ENCODE assay signal across 37 mouse cellular contexts in genomic region chr8:13063112-13063511, GRCm38 (mm10). TPM values are rescaled to one million over a fixed set of nuclear protein-coding genes. Genes with fewer than 3 reads are reported as not detected.
DNase-seq lines count a peak whose midpoint lies in the region; ATAC-seq lines count a peak whose summit lies in the region.
"Had no signal": no experiment of that assay in that cellular context is flagged by ENCODE, and none has a peak within 500 bp of the region (broad histone marks: within the 10 kb centered on the region; RNA-seq: fewer than 3 reads in every experiment).

No protein-coding gene starts in this region.

- WGBS in intestine, embryonic 14.5 days, result 67% methylated on average over 16 of the region's 16 CpGs
- 58% methylated on average over 16 of the region's 16 CpGs for WGBS in intestine, embryonic 16.5 days
- 61% methylated on average over 16 of the region's 16 CpGs for WGBS in stomach, embryonic 16.5 days

- no peak overlapping the region for H3K4me2 ChIP-seq in intestine, embryonic 14.5 days (ENCODE audit: low read length)
- no peak overlapping the region for H3K4me2 ChIP-seq in intestine, embryonic 16.5 days (ENCODE audit: low read depth, low read length)
- H3K4me2 ChIP-seq in stomach, embryonic 16.5 days (ENCODE audit: low read depth, low read length), result no peak overlapping the region
- H3K4me2 ChIP-seq: embryonic facial prominence, embryonic 15.5 days; forebrain, embryonic 13.5 days; heart, embryonic 15.5 days; hindbrain, embryonic 12.5 days; liver, embryonic 12.5 days; lung, embryonic 15.5 days; midbrain, embryonic 12.5 days; neural tube, embryonic 12.5 days had no signal

- ATAC-seq in intestine, embryonic 14.5 days (replicated peaks; ENCODE audit: low FRiP score, low TSS enrichment, low read depth), result 0 out of 2 replicates have a peak, but pooled peaks have one; percentile 32
- ATAC-seq in intestine, embryonic 16.5 days, result no peak
- peak; percentile 54; the same call in 1 of the 2 replicates for ATAC-seq in stomach, embryonic 16.5 days (ENCODE audit: insufficient read depth, low FRiP score)
- ATAC-seq: forebrain, embryonic 13.5 days; hindbrain, postnatal 0 days; liver, embryonic 12.5 days had no signal

- H3K4me1 ChIP-seq in intestine, embryonic 14.5 days (replicated peaks; ENCODE audit: control insufficient read depth, insufficient read depth, low read length), result no peaks in the 10 kb centered on the region
- peaks cover 3% of the 10 kb centered on the region; the same call in 1 of the 2 replicates for H3K4me1 ChIP-seq in intestine, embryonic 16.5 days (ENCODE audit: control insufficient read depth, insufficient read depth, low read length)
- no peaks in the 10 kb centered on the region for H3K4me1 ChIP-seq in stomach, embryonic 16.5 days (ENCODE audit: control insufficient read depth, insufficient read depth, low read length)
- H3K4me1 ChIP-seq: embryonic facial prominence, embryonic 15.5 days; forebrain, embryonic 13.5 days; heart, embryonic 10.5 days; heart, embryonic 15.5 days; hindbrain, embryonic 12.5 days; lung, embryonic 15.5 days; midbrain, embryonic 12.5 days; neural tube, embryonic 12.5 days had no signal

- no peak overlapping the region for H3K4me3 ChIP-seq in intestine, embryonic 14.5 days (ENCODE audit: low read depth, low read length)
- H3K4me3 ChIP-seq in intestine, embryonic 16.5 days (ENCODE audit: low read length), result no peak overlapping the region
- H3K4me3 ChIP-seq in stomach, embryonic 16.5 days (replicated peaks; ENCODE audit: low read length), result no peak overlapping the region
- H3K4me3 ChIP-seq: embryonic facial prominence, embryonic 15.5 days; forebrain, embryonic 13.5 days; heart, embryonic 10.5 days; heart, embryonic 15.5 days; hindbrain, embryonic 12.5 days; liver, embryonic 12.5 days; lung, embryonic 15.5 days; megakaryocyte, embryonic 14.5 days; midbrain, embryonic 12.5 days; myocyte; neural tube, embryonic 12.5 days had no signal

- no peak overlapping the region for H3K9ac ChIP-seq in intestine, embryonic 14.5 days (ENCODE audit: low read length)
- H3K9ac ChIP-seq in intestine, embryonic 16.5 days (ENCODE audit: low read depth, low read length), result no peak overlapping the region
- no peak overlapping the region for H3K9ac ChIP-seq in stomach, embryonic 16.5 days (ENCODE audit: low read length)
- H3K9ac ChIP-seq: embryonic facial prominence, embryonic 15.5 days; forebrain, embryonic 13.5 days; heart, embryonic 15.5 days; hindbrain, embryonic 12.5 days; liver, embryonic 12.5 days; lung, embryonic 15.5 days; midbrain, embryonic 12.5 days; neural tube, embryonic 12.5 days had no signal

- no peaks in the 10 kb centered on the region for H3K9me3 ChIP-seq in intestine, embryonic 14.5 days (ENCODE audit: control insufficient read depth, low read length)
- no peaks in the 10 kb centered on the region for H3K9me3 ChIP-seq in intestine, embryonic 16.5 days (ENCODE audit: control insufficient read depth, low read length)
- no peaks in the 10 kb centered on the region for H3K9me3 ChIP-seq in stomach, embryonic 16.5 days (replicated peaks; ENCODE audit: control insufficient read depth, low read length)
- H3K9me3 ChIP-seq: embryonic facial prominence, embryonic 15.5 days; forebrain, embryonic 13.5 days; heart, embryonic 10.5 days; heart, embryonic 15.5 days; hindbrain, embryonic 12.5 days; liver, embryonic 12.5 days; lung, embryonic 15.5 days; midbrain, embryonic 12.5 days; neural tube, embryonic 12.5 days had no signal

- H3K36me3 ChIP-seq in intestine, embryonic 14.5 days (ENCODE audit: control insufficient read depth, insufficient read depth, low read length), result no peaks in the 10 kb centered on the region
- no peaks in the 10 kb centered on the region for H3K36me3 ChIP-seq in intestine, embryonic 16.5 days (ENCODE audit: control insufficient read depth, insufficient read depth, low read length)
- H3K36me3 ChIP-seq in stomach, embryonic 16.5 days (ENCODE audit: control insufficient read depth, insufficient read depth, low read length), result no peaks in the 10 kb centered on the region
- H3K36me3 ChIP-seq: embryonic facial prominence, embryonic 15.5 days; heart, embryonic 10.5 days; heart, embryonic 15.5 days; hindbrain, embryonic 12.5 days; liver, embryonic 12.5 days; lung, embryonic 15.5 days; midbrain, embryonic 12.5 days; neural tube, embryonic 12.5 days had no signal

- H3K27me3 ChIP-seq in intestine, embryonic 14.5 days (replicated peaks; ENCODE audit: control insufficient read depth, insufficient read depth, low read length), result no peaks in the 10 kb centered on the region
- H3K27me3 ChIP-seq in intestine, embryonic 16.5 days (replicated peaks; ENCODE audit: control insufficient read depth, insufficient read depth, low read length), result no peaks in the 10 kb centered on the region
- no peaks in the 10 kb centered on the region for H3K27me3 ChIP-seq in stomach, embryonic 16.5 days (ENCODE audit: control insufficient read depth, insufficient read depth, low read length)
- H3K27me3 ChIP-seq: embryonic facial prominence, embryonic 15.5 days; forebrain, embryonic 13.5 days; heart, embryonic 15.5 days; hindbrain, embryonic 12.5 days; lung, embryonic 15.5 days; midbrain, embryonic 12.5 days; neural tube, embryonic 12.5 days had no signal

- DNase-seq in intestine, embryonic 14.5 days (ENCODE audit: low spot score), result no peak
- peak; percentile 55 to 66 for DNase-seq in lung, adult 18-20 months
- peak; percentile 33 for DNase-seq in lung, postnatal 10 days
- no peak for DNase-seq in Muller cell, postnatal 12 days (ENCODE audit: inconsistent ontology term)
- DNase-seq in heart, adult 9 months (ENCODE audit: low spot score in 2 of 2), result no peak
- DNase-seq in adrenal gland, postnatal 25 days, result no peak
- DNase-seq: adrenal gland, postnatal 10 days; cerebellum, adult 11 months; cerebellum, postnatal 10 days; gastrocnemius, postnatal 10 days; kidney, adult 2 months; kidney, postnatal 10 days; layer of hippocampus, adult 9-11 months; right cerebral cortex, postnatal 4 days; thymus, postnatal 14 days had no signal

- no peak overlapping the region for H3K27ac ChIP-seq in intestine, embryonic 14.5 days (ENCODE audit: low read depth)
- H3K27ac ChIP-seq in intestine, embryonic 16.5 days (ENCODE audit: low read length), result no peak overlapping the region; the same call in 1 of the 2 replicates
- H3K27ac ChIP-seq in stomach, embryonic 16.5 days (ENCODE audit: low read length), result no peak overlapping the region
- H3K27ac ChIP-seq: embryonic facial prominence, embryonic 15.5 days; forebrain, embryonic 13.5 days; heart, embryonic 10.5 days; heart, embryonic 15.5 days; hindbrain, embryonic 12.5 days; hindbrain, postnatal 0 days; liver, embryonic 12.5 days; lung, embryonic 15.5 days; midbrain, embryonic 12.5 days; neural tube, embryonic 12.5 days had no signal

RNA-seq across cellular contexts. Expression of gene Proz, which starts 2.4 kb away (rescaled TPM):
- polyA plus RNA-seq in intestine, embryonic 14.5 days (2014; fragmentation: Nextera tagmentation; extraction: Ambion mirVana), result 0.42 and 0.46 TPM in 2 replicates
- polyA plus RNA-seq in intestine, embryonic 16.5 days (2015; fragmentation: Nextera tagmentation; extraction: Ambion mirVana), result 13.0 and 18.5 TPM in 2 replicates
- 3.5 and 3.8 TPM in 2 replicates for polyA plus RNA-seq in stomach, embryonic 16.5 days (2015; fragmentation: Nextera tagmentation; extraction: Ambion mirVana)
- 1.7 TPM in 1 of 2 replicates, not detected in the other for total RNA-seq in adrenal gland, postnatal 25 days (2021)
- total RNA-seq: heart, postnatal 25 days; hindbrain, postnatal 0 days; left cerebral cortex, postnatal 10 days; midbrain, postnatal 0 days had no signal

RNA-seq across cellular contexts. Expression of gene F10, which starts 26.0 kb away (rescaled TPM):
- 0.70 and 1.6 TPM in 2 replicates for polyA plus RNA-seq in intestine, embryonic 14.5 days (2014; fragmentation: Nextera tagmentation; extraction: Ambion mirVana)
- polyA plus RNA-seq in intestine, embryonic 16.5 days (2015; fragmentation: Nextera tagmentation; extraction: Ambion mirVana), result 27.6 and 42.9 TPM in 2 replicates
- 11.7 and 12.5 TPM in 2 replicates for polyA plus RNA-seq in stomach, embryonic 16.5 days (2015; fragmentation: Nextera tagmentation; extraction: Ambion mirVana)
- total RNA-seq in adrenal gland, postnatal 25 days (2021), result 0.43 and 4.4 TPM in 2 replicates
- total RNA-seq: CH12.LX; ES-E14; midbrain, postnatal 0 days had no signal
- polyA plus RNA-seq: C2C12, myocyte had no signal

RNA-seq across cellular contexts. Expression of gene F7, which starts 37.3 kb away (rescaled TPM):
- polyA plus RNA-seq in intestine, embryonic 14.5 days (2014; fragmentation: Nextera tagmentation; extraction: Ambion mirVana), result not detected in 2 replicates
- polyA plus RNA-seq in intestine, embryonic 16.5 days (2015; fragmentation: Nextera tagmentation; extraction: Ambion mirVana), result 0.13 and 0.18 TPM in 2 replicates
- 0.47 and 0.54 TPM in 2 replicates for polyA plus RNA-seq in stomach, embryonic 16.5 days (2015; fragmentation: Nextera tagmentation; extraction: Ambion mirVana)
- 0.61 and 0.67 TPM in 2 replicates for total RNA-seq in adrenal gland, postnatal 25 days (2021)
- total RNA-seq: CH12.LX; common myeloid progenitor, adult 5-6 weeks; gastrocnemius, postnatal 10 days; left cerebral cortex, postnatal 10 days; midbrain, postnatal 0 days had no signal
- polyA plus RNA-seq: C2C12; hindbrain, embryonic 12.5 days; hindbrain, postnatal 0 days; limb, embryonic 11.5 days had no signal

RNA-seq across cellular contexts. Expression of gene Pcid2, which starts 42.1 kb away (rescaled TPM):
- polyA plus RNA-seq in intestine, embryonic 14.5 days (2014; fragmentation: Nextera tagmentation; extraction: Ambion mirVana), result 38.2 and 38.5 TPM in 2 replicates
- 28.7 and 30.2 TPM in 2 replicates for polyA plus RNA-seq in intestine, embryonic 16.5 days (2015; fragmentation: Nextera tagmentation; extraction: Ambion mirVana)
- polyA plus RNA-seq in stomach, embryonic 16.5 days (2015; fragmentation: Nextera tagmentation; extraction: Ambion mirVana), result 31.3 and 32.0 TPM in 2 replicates
- total RNA-seq in adrenal gland, postnatal 25 days (2021), result 22.3 and 25.7 TPM in 2 replicates

RNA-seq across cellular contexts. Expression of gene Cul4a, which starts 42.3 kb away (rescaled TPM):
- polyA plus RNA-seq in intestine, embryonic 14.5 days (2014; fragmentation: Nextera tagmentation; extraction: Ambion mirVana), result 93.1 and 97.1 TPM in 2 replicates
- polyA plus RNA-seq in intestine, embryonic 16.5 days (2015; fragmentation: Nextera tagmentation; extraction: Ambion mirVana), result 81.5 and 84.7 TPM in 2 replicates
- polyA plus RNA-seq in stomach, embryonic 16.5 days (2015; fragmentation: Nextera tagmentation; extraction: Ambion mirVana), result 93.5 and 101 TPM in 2 replicates
- 153 and 195 TPM in 2 replicates for total RNA-seq in adrenal gland, postnatal 25 days (2021)

Comparison
In these comparisons a context has a peak if more than half of its experiments do, and no peak if none do; other contexts are left out.
1. DNase-seq: peak in lung, adult 18-20 months (2 of 2) and lung, postnatal 10 days (single experiment); none in intestine, embryonic 14.5 days (single experiment), Muller cell, postnatal 12 days (single experiment), heart, adult 9 months (0 of 2) and adrenal gland, postnatal 25 days (single experiment).